Comparison of ENCODE assay signal across 21 mouse cellular contexts in genomic region chr1:121701826-121702225, GRCm38 (mm10).
DNase-seq lines count a peak whose midpoint lies in the region; ATAC-seq and TF ChIP-seq lines count a peak whose summit lies in the region.
"Had no signal": no experiment of that assay in that cellular context is flagged by ENCODE, and none has a peak within 500 bp of the region (broad histone marks: within the 10 kb centered on the region; RNA-seq: fewer than 3 reads in every experiment).

No protein-coding gene starts in this region.

- H3K9me3 ChIP-seq in hindbrain, embryonic 14.5 days (ENCODE audit: control insufficient read depth, low read length), result no peaks in the 10 kb centered on the region
- no peaks in the 10 kb centered on the region for H3K9me3 ChIP-seq in hindbrain, embryonic 13.5 days
- H3K9me3 ChIP-seq in embryonic facial prominence, embryonic 10.5 days, result no peaks in the 10 kb centered on the region
- H3K9me3 ChIP-seq in midbrain, embryonic 15.5 days, result no peaks in the 10 kb centered on the region
- H3K9me3 ChIP-seq: embryonic facial prominence, embryonic 12.5 days; forebrain, embryonic 10.5 days; heart, embryonic 13.5 days; hindbrain, embryonic 15.5 days; limb, embryonic 15.5 days; stomach, embryonic 15.5 days had no signal

- DNase-seq in hindbrain, embryonic 14.5 days (ENCODE audit: low spot score), result peak; percentile 30
- DNase-seq in brain, embryonic 14.5 days (ENCODE audit: low read depth), result peak; percentile 76
- peak; percentile 28 for DNase-seq in embryonic facial prominence, embryonic 10.5 days (ENCODE audit: low spot score)
- no peak for DNase-seq in urinary bladder, adult 18-20 months (ENCODE audit: low spot score in 2 of 2)
- no peak for DNase-seq in lung, adult 18-20 months
- DNase-seq: adrenal gland, postnatal 25 days; cerebellum, adult 9-10 months; heart, adult 11 months; kidney, adult 18-20 months; kidney, postnatal 10 days; lung, postnatal 14 days; spleen, adult 18-20 months had no signal

- H3K4me3 ChIP-seq in hindbrain, embryonic 14.5 days (replicated peaks; ENCODE audit: low read length), result no peak overlapping the region
- no peak overlapping the region for H3K4me3 ChIP-seq in hindbrain, embryonic 13.5 days
- H3K4me3 ChIP-seq in embryonic facial prominence, embryonic 10.5 days, result no peak overlapping the region
- H3K4me3 ChIP-seq in midbrain, embryonic 15.5 days, result no peak overlapping the region
- H3K4me3 ChIP-seq: embryonic facial prominence, embryonic 12.5 days; forebrain, embryonic 10.5 days; heart, embryonic 13.5 days; hindbrain, embryonic 15.5 days; limb, embryonic 15.5 days; megakaryocyte, embryonic 14.5 days; stomach, embryonic 15.5 days had no signal

- no peaks in the 10 kb centered on the region for H3K36me3 ChIP-seq in hindbrain, embryonic 14.5 days (replicated peaks; ENCODE audit: control insufficient read depth, insufficient read depth)
- no peaks in the 10 kb centered on the region for H3K36me3 ChIP-seq in hindbrain, embryonic 13.5 days
- H3K36me3 ChIP-seq in embryonic facial prominence, embryonic 10.5 days (replicated peaks), result no peaks in the 10 kb centered on the region
- no peaks in the 10 kb centered on the region for H3K36me3 ChIP-seq in midbrain, embryonic 15.5 days (replicated peaks)
- H3K36me3 ChIP-seq: embryonic facial prominence, embryonic 12.5 days; forebrain, embryonic 10.5 days; heart, embryonic 13.5 days; hindbrain, embryonic 15.5 days; limb, embryonic 15.5 days; stomach, embryonic 15.5 days had no signal

- H3K4me1 ChIP-seq in hindbrain, embryonic 14.5 days (replicated peaks; ENCODE audit: control insufficient read depth, insufficient read depth, low read length), result no peaks in the 10 kb centered on the region
- no peaks in the 10 kb centered on the region for H3K4me1 ChIP-seq in hindbrain, embryonic 13.5 days (replicated peaks)
- peaks cover 15% of the 10 kb centered on the region for H3K4me1 ChIP-seq in embryonic facial prominence, embryonic 10.5 days
- peaks cover 5% of the 10 kb centered on the region; the same call in 1 of the 2 replicates for H3K4me1 ChIP-seq in midbrain, embryonic 15.5 days
- H3K4me1 ChIP-seq: heart, embryonic 13.5 days; hindbrain, embryonic 15.5 days; limb, embryonic 15.5 days; megakaryocyte, embryonic 14.5 days; stomach, embryonic 15.5 days had no signal

- no peak overlapping the region for H3K27ac ChIP-seq in hindbrain, embryonic 14.5 days
- no peak overlapping the region for H3K27ac ChIP-seq in hindbrain, embryonic 13.5 days
- no peak overlapping the region for H3K27ac ChIP-seq in embryonic facial prominence, embryonic 10.5 days (replicated peaks)
- peak overlapping the region; percentile 39 for H3K27ac ChIP-seq in midbrain, embryonic 15.5 days
- H3K27ac ChIP-seq: embryonic facial prominence, embryonic 12.5 days; forebrain, embryonic 10.5 days; heart, embryonic 13.5 days; hindbrain, embryonic 15.5 days; limb, embryonic 15.5 days; stomach, embryonic 15.5 days had no signal

- WGBS in hindbrain, embryonic 14.5 days, result 52% methylated on average over 7 of the region's 7 CpGs
- 54% methylated on average over 7 of the region's 7 CpGs for WGBS in hindbrain, embryonic 13.5 days
- 37% methylated on average over 7 of the region's 7 CpGs for WGBS in embryonic facial prominence, embryonic 10.5 days
- 27% methylated on average over 7 of the region's 7 CpGs for WGBS in midbrain, embryonic 15.5 days

- TF ChIP-seq POLR2A in brain, embryonic 14.5 days (IDR thresholded peaks at IDR 0.05; ENCODE audit: borderline replicate concordance, extremely low read depth, insufficient read depth, insufficient read length, poor library complexity, severe bottlenecking), result no peak

- no peak overlapping the region for H3K9ac ChIP-seq in hindbrain, embryonic 14.5 days
- H3K9ac ChIP-seq in hindbrain, embryonic 13.5 days, result no peak overlapping the region
- H3K9ac ChIP-seq in midbrain, embryonic 15.5 days, result no peak overlapping the region
- H3K9ac ChIP-seq: embryonic facial prominence, embryonic 12.5 days; heart, embryonic 13.5 days; hindbrain, embryonic 15.5 days; limb, embryonic 15.5 days; stomach, embryonic 15.5 days had no signal

- H3K27me3 ChIP-seq in hindbrain, embryonic 14.5 days (ENCODE audit: control insufficient read depth, insufficient read depth, low read length), result no peaks in the 10 kb centered on the region
- no peaks in the 10 kb centered on the region for H3K27me3 ChIP-seq in hindbrain, embryonic 13.5 days
- H3K27me3 ChIP-seq in embryonic facial prominence, embryonic 10.5 days (replicated peaks; ENCODE audit: low read depth, poor library complexity, severe bottlenecking), result no peaks in the 10 kb centered on the region
- no peaks in the 10 kb centered on the region for H3K27me3 ChIP-seq in midbrain, embryonic 15.5 days (replicated peaks)
- H3K27me3 ChIP-seq: embryonic facial prominence, embryonic 12.5 days; heart, embryonic 13.5 days; hindbrain, embryonic 15.5 days; limb, embryonic 15.5 days; megakaryocyte, embryonic 14.5 days; stomach, embryonic 15.5 days had no signal

- H3K4me2 ChIP-seq in hindbrain, embryonic 14.5 days (replicated peaks), result no peak overlapping the region
- H3K4me2 ChIP-seq in hindbrain, embryonic 13.5 days, result no peak overlapping the region
- H3K4me2 ChIP-seq in midbrain, embryonic 15.5 days, result no peak overlapping the region
- H3K4me2 ChIP-seq: embryonic facial prominence, embryonic 12.5 days; heart, embryonic 13.5 days; hindbrain, embryonic 15.5 days; limb, embryonic 15.5 days; stomach, embryonic 15.5 days had no signal

- peak; percentile 36; the same call in 1 of the 2 replicates for ATAC-seq in hindbrain, embryonic 14.5 days (ENCODE audit: low FRiP score)
- no peak for ATAC-seq in hindbrain, embryonic 13.5 days (ENCODE audit: low FRiP score)
- peak; percentile 70 for ATAC-seq in midbrain, embryonic 15.5 days (replicated peaks)

- no peak for TF ChIP-seq CTCF in brain, embryonic 14.5 days (IDR thresholded peaks at IDR 0.05; ENCODE audit: borderline replicate concordance, extremely low read depth, insufficient read depth, insufficient read length)

Comparison
In these comparisons a context has a peak if more than half of its experiments do, and no peak if none do; other contexts are left out.
1. DNase-seq: peak in hindbrain, embryonic 14.5 days (single experiment), brain, embryonic 14.5 days (single experiment) and embryonic facial prominence, embryonic 10.5 days (single experiment); none in urinary bladder, adult 18-20 months (0 of 2) and lung, adult 18-20 months (0 of 2).